Mouse (Mus musculus) T-helper 1 cell (primary cell): ENCODE data around the gene Slc38a4.

ENCODE experiments used
- in situ Hi-C: fragments of 300-600 bp; cut with MboI, MseI; formaldehyde crosslinking; loops from one replicate; pipeline ENCODE4 v1.15.1; 2025; ENCODE audit warnings: high pct_unique_total_duplicates

The Slc38a4 gene

DNA sequence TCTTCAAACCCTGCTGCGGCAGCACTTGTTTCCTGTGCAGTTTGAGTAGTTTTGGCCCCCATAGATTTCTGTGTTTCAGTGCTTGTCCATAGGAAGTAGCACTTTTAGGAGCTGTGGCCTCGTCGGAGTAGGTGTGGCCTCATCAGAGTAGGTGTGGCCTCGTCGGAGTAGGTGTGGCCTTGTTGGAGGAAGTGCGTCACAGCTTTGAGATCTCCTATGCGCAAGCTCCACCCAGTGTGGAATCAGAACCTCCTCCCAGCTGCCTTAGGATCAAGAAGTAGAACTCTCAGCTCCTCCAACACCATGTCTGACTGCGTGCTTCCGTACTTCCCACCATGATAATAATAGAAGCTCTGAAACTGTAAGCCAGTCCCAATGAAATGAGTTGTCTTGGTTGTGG is 83.8 kb downstream of the Slc38a4 start:
- in situ Hi-C loops: loop anchor here (10.0 kb wide), 1 partner anchor 67 kb away; no protein-coding TSS in a partner anchor

DNA sequence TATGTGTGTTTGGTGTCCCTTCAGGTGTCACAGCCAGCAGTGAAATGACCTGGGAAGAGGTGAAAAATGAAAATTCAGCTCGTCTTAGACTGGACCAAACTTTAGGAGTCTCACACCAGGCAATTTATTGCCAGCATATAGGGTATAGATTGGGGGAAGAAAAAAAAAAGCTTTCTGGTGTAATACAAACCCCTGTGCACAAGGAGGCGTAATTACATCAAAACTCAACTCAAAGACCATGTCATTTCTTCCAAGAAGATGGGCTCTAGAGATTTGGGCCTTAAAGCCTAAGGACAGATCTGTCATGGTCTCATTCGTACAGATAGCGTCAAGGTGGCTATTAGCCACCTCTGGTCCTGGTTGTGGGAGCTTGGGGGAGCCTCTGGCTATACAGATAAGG is 86.0 kb downstream of the Slc38a4 start:
- in situ Hi-C loops: loop anchor here (10.0 kb wide), 1 partner anchor 65 kb away; no protein-coding TSS in a partner anchor

DNA sequence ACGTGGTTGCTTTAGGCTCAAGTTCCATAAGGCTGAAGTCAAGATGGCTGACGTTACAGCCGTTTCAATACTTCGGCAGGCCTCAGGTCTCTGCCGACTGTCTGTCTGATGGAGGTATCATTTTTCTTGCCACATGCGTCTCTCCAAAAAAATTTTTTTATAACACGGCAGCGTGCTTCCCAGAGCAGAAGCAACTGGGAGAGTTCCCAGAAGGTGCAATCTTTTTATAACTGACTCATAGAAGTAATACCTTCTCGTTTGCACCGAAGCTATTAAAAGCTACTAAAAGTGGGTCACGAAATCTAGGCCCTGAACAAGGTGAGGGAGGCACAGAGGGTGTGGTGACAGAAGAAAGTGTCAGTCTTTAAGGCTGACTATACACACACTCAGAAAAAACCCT is 87.0 kb downstream of the Slc38a4 start:
- in situ Hi-C loops: no loop called here

DNA sequence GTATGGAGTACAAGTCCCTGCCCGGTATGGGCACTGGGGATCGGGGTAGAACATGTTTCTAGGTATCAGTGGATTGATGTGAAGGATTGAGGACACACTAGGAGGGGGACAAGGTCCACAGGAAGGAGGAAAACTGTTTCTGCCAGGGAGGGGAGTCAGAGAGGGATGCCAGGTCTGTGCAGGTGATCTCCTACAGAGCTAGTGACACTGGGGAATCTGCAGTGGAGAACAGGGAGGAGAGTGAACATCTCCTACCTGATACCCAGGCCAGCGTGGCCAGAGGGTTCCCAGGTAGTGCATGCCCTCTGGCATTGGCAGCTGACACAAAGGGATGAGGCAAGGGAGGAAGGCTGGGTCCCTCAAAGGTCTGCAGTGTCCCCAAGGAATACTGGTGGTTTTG is 89.4 kb downstream of the Slc38a4 start:
- in situ Hi-C loops: no loop called here

DNA sequence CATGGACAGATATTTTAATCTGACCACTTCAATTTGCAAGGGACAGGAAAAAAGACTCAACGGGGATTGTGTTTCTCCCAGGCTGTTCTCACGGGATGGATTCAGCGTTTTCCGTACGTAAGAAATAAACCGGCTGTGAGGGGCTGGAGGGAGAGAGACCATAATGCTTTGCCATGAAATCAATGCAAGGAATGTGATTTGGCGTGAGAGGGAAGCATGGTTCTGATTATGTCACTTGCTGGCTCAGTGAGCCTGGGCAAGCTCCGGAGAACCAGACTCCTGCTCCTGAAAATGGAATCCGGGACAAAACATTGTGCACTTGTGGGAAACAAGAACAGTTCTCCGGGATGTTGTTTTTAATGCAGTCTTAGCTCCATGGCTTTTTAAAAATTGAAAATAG is 92.0 kb downstream of the Slc38a4 start:
- in situ Hi-C loops: no loop called here

DNA sequence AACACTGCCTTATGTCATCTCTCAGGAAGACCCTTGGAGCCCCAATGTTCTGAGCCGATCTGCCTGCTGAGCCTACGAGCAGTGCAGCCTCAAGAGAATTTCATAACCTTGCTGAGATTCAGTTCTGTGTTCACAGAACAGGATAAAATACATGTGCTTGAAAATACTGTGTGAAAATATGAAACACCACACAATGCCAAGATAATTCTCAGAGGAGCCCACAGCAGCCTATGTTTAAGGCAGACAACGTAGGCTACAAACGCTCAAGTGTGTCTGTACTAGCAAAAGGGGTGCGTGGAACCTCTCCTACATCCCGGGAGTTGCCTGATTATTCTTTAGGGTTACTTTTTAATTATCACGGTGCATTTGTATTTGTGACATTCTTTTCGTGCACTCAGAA is 92.4 kb downstream of the Slc38a4 start:
- in situ Hi-C loops: no loop called here

DNA sequence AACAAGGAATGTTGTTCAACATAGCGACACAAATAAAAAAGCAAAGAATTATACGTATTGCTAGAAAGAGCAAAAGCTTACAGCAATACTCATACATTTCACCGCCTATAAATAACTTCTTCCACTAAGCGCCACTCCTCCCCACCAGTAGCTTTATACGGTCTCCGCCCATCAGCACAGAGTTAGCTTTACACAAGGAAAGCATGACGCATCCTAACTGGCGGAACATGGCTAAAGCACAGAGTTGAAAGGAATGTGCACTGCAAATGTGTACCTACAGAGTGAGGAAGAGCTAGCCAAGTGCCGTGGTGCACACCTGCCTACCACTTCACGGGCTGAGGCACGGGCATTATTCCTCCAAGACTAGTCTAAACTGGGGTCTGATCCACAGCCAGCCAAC is 95.4 kb downstream of the Slc38a4 start:
- in situ Hi-C loops: no loop called here

DNA sequence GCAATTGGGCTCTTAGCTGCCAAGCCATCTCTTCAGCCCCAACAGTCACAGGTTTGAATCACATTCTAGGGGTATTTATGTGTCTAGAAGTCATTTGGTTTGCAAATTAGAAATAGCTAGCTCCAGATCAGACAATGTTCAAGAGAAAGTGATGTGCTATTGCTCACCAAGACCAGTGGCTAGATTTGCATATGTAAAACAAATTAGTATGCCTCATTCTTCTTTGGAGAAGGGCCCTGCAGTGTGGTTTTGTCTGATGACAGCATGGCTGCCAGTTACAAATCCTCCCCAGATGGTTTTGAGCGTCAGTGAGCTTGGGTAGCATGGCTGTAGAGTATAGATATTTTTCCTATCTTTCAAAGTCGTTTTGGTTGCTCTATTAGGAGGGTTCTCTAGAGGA is 96.5 kb downstream of the Slc38a4 start:
- in situ Hi-C loops: no loop called here

DNA sequence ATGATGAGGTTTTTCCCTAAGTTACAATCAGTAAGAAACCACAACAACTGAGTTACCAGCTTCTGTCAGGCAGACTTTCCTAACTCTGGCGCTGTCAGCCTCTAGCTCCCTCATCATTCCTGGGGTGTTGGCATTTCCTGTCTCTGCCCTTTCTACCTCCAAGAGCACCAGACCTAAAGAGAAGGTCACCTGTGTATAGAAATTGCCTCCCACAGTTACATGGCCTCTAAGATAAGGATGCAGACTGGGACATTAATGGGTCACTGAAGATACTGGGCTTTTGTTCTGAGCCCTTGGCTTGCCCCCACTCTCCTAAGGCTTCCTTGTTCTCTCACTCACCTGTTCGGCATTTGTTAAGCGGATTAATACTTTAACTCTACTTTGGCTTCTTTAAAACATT is 99.1 kb downstream of the Slc38a4 start:
- in situ Hi-C loops: no loop called here

DNA sequence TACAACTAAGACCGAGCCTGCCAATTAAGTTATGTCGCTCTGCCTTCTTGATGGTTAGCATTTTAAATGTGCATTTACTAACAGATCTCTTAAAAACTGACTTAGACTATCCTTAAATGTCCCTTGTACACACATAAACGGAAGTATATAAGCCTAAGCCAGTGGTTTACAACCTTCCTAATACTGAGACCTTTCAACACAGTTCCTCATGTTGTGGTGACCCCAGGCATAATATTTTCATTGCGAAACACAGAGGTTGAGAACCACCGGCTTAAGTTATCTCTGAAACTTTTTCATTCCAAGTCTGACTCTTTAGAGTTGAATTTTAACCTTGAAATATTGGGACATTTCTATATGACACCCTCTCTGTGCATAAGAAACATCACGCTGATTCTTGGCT is 101.4 kb downstream of the Slc38a4 start:
- in situ Hi-C loops: no loop called here

DNA sequence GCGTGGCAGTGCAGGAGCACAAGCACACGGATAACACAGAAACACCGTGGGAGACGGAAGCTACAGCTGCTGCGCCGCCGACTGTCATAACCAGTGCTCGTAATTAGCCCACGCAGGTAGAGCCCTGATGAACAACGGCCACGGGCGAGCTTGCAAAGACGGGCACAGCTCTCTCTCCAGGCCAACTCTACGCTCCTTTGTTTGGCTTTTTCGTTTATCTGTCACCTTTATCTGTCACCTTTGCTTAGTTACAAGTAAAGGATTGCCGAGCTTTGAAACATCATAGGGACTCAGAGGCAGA is 101.9 kb downstream of the Slc38a4 start:
- in situ Hi-C loops: no loop called here

DNA sequence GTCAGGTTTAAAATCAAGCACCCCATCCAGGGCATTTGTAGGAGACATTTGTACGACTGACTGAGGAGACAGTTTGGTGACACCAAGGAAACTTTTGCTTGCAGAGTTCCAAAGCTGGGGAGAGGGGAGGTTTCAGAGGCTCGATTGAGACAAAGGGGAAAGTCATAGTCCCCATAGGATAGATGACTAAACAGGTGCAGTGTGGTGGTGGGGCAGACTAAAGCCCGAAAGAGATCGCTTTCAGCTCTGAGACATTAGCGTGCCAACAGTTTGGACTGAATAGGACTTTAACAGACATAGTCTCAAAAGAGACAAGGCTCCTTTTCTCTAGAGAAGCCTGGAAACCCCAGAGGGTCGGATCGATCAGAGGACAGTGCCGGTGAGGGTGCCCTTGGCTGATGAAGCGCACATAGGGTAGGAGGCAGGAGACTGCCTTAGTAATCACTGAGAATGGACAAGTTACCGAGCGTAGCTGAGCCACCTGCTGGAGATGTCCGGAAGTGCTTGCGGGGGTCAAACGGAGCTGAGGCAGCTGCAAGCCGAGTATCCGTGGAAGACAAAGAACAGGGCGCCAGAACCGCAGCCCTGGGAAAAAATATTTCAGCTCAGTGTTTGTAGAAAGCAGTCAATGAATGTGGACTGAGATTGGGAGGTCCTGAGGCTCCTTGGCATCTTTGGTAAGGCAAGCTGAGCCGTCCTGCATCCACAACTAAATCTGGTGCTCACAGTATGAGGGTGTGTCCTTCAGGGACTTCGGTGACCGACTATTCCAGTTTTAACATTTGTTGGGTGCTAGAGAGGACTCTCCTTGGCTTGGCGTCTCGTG is 102.4 kb downstream of the Slc38a4 start:
- in situ Hi-C loops: no loop called here

DNA sequence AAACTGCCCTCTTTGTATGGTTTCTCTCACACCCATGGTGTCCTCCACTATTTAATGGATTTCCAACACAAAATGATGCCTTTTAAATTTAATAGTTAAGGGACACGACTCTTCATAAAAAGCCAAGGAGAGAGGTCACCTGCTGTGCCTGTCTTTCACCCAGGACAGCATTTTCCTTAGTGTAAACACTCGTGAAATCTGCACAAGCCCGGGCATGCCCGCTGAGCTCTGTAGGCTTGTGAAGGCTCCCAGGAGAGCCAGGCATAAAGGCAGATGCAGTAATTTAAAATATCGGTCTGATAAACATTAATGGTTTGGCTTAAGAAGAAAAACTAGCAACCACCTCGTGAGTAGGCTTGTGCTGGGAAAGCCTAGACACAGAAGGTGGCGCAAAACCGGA is 103.3 kb downstream of the Slc38a4 start:
- in situ Hi-C loops: no loop called here

DNA sequence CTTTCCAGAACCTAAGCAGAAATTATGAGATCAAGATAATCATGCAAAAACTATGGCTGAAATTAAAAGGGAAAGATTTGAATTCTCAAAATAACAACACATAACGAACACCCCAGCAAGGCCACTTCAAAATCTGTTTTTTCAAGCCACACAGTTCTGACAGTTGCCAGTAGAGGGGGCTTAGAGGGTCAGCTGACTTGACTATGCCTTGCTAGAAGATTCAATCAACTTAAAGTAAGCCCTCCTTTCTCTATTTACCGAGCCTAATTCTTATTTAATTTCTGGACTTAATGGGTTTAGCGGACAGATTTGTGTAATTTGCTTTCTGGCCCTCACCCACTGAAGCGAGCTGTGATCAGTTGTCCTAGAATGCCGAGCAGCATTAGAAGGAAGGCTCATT is 104.0 kb downstream of the Slc38a4 start:
- in situ Hi-C loops: no loop called here

DNA sequence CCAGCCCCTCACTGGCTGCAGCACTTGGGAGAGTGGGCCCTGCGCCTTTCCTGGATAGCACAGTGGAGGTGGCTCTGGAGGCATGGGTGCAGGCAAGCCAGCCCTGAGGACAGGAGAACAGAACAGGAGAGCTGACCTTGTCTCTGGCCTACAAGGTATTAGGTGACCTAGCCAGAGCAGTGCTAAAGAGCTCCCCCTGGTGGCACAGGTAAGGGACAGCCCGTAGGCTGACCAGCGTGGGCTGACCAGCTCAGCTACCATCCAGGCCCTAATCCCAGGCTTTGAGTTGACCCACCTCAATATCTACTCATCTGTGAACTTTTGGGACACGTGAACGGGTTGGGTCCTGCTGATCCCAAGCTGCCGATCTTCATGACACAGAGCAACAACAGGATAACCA is 107.3 kb downstream of the Slc38a4 start:
- in situ Hi-C loops: loop anchor here (5.0 kb wide), 1 partner anchor 421 kb away; no protein-coding TSS in a partner anchor
